Mouse (Mus musculus) erythroblast, embryonic 14.5 days (primary cell): ENCODE data around the gene Exosc10.

ENCODE experiments used
- GATA1 ChIP-seq: IDR thresholded peaks from 2 replicates; pipeline ENCODE4 v1.6.1; 2012; ENCODE audit warnings: low read length, inconsistent platforms, mixed read lengths
- TAL1 ChIP-seq: IDR thresholded peaks from 3 replicates; pipeline ENCODE4 v1.6.1; 2012; ENCODE audit warnings: low read length, inconsistent platforms, mixed read lengths

DNA sequence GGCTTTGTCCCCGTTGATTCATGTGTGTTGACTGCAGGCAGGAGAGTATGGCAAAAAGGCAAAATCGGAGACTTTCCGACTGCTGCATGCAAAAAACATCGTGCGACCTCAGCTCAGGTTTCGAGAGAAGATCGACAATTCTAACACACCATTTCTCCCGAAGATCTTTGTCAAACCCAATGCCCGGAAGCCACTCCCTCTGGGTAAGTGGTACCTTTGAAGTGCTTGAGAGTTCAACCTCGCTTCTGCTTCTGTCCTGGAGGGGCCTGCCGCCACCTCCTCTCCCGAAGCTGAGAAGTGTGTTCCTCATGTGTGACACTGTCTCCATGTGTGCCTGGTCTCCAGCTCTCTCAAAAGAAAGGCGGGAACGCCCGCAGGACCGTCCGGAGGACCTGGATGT is 4.4 kb downstream of the Exosc10 start:
- TF ChIP-seq TAL1 (no peak), GATA1 (no peak)
